22 mouse cellular contexts compared by ENCODE assay signal in the genomic region with DNA sequence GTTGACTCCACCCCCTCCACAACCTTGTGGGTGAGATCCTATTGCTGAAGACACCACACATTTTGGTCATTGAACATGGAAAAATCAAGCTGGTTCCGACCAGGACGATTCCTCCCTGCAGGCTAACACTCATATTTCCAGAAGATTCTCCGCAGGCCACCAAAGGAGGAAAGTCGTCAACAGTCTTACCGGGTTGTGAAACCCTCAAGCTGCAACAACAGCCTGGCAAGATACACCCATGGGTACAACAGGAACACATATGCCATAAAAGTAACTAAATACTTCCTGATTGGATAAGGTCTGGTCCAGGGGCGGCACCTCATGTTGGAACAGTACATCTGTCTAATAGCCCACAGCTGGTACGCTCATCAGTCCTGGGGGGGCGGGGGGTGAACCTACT.
DNase-seq lines count a peak whose midpoint lies in the region; ATAC-seq lines count a peak whose summit lies in the region.
"Had no signal": no experiment of that assay in that cellular context is flagged by ENCODE, and none has a peak within 500 bp of the region (broad histone marks: within the 10 kb centered on the region; RNA-seq: fewer than 3 reads in every experiment).

No protein-coding gene starts in this region.

- H3K27me3 ChIP-seq in heart, embryonic 10.5 days (ENCODE audit: insufficient read depth, poor library complexity, severe bottlenecking) = no peaks in the 10 kb centered on the region
- H3K27me3 ChIP-seq in heart, embryonic 12.5 days (replicated peaks) = no peaks in the 10 kb centered on the region
- no peaks in the 10 kb centered on the region for H3K27me3 ChIP-seq in intestine, embryonic 14.5 days (replicated peaks; ENCODE audit: control insufficient read depth, insufficient read depth, low read length)
- no peaks in the 10 kb centered on the region for H3K27me3 ChIP-seq in intestine, embryonic 16.5 days (replicated peaks; ENCODE audit: control insufficient read depth, insufficient read depth, low read length)
- no peaks in the 10 kb centered on the region for H3K27me3 ChIP-seq in kidney, embryonic 16.5 days (ENCODE audit: insufficient read depth, low read length)
- H3K27me3 ChIP-seq: CH12.LX, Patski had no signal

- H3K36me3 ChIP-seq in heart, embryonic 10.5 days = no peaks in the 10 kb centered on the region
- no peaks in the 10 kb centered on the region for H3K36me3 ChIP-seq in heart, embryonic 12.5 days
- H3K36me3 ChIP-seq in intestine, embryonic 14.5 days (ENCODE audit: control insufficient read depth, insufficient read depth, low read length) = no peaks in the 10 kb centered on the region
- H3K36me3 ChIP-seq in intestine, embryonic 16.5 days (ENCODE audit: control insufficient read depth, insufficient read depth, low read length) = no peaks in the 10 kb centered on the region
- H3K36me3 ChIP-seq in kidney, embryonic 16.5 days (ENCODE audit: insufficient read depth, low read length) = no peaks in the 10 kb centered on the region
- H3K36me3 ChIP-seq: G1E had no signal

- H3K9me3 ChIP-seq in heart, embryonic 10.5 days = no peaks in the 10 kb centered on the region
- no peaks in the 10 kb centered on the region for H3K9me3 ChIP-seq in heart, embryonic 12.5 days (replicated peaks)
- no peaks in the 10 kb centered on the region for H3K9me3 ChIP-seq in intestine, embryonic 14.5 days (ENCODE audit: control insufficient read depth, low read length)
- no peaks in the 10 kb centered on the region for H3K9me3 ChIP-seq in intestine, embryonic 16.5 days (ENCODE audit: control insufficient read depth, low read length)
- no peaks in the 10 kb centered on the region for H3K9me3 ChIP-seq in kidney, embryonic 16.5 days (ENCODE audit: low read length)
- H3K9me3 ChIP-seq: G1E had no signal

- no peak for ATAC-seq in heart, embryonic 12.5 days (ENCODE audit: insufficient number of reproducible peaks, low FRiP score)
- ATAC-seq in intestine, embryonic 14.5 days (replicated peaks; ENCODE audit: low FRiP score, low TSS enrichment, low read depth) = no peak
- no peak for ATAC-seq in intestine, embryonic 16.5 days
- 0 out of 2 replicates have a peak, but pooled peaks have one; percentile 15 for ATAC-seq in kidney, embryonic 16.5 days (ENCODE audit: low FRiP score, low TSS enrichment)
- ATAC-seq: activated CD4-positive, CD25-positive, alpha-beta regulatory T cell, adult 4 months; CD4-positive, CD25-positive, alpha-beta regulatory T cell, adult 4 months; Patski had no signal

- 92% methylated on average over 8 of the region's 8 CpGs for WGBS in heart, embryonic 10.5 days
- whole genome bisulfite sequencing in heart, embryonic 12.5 days = 90% methylated on average over 8 of the region's 8 CpGs
- 88% methylated on average over 8 of the region's 8 CpGs for WGBS in intestine, embryonic 14.5 days
- 92% methylated on average over 8 of the region's 8 CpGs for WGBS in intestine, embryonic 16.5 days
- WGBS in kidney, embryonic 16.5 days = 93% methylated on average over 8 of the region's 8 CpGs

- no peak overlapping the region for H3K4me3 ChIP-seq in heart, embryonic 10.5 days
- no peak overlapping the region for H3K4me3 ChIP-seq in heart, embryonic 12.5 days
- H3K4me3 ChIP-seq in intestine, embryonic 14.5 days (ENCODE audit: low read depth, low read length) = no peak overlapping the region
- no peak overlapping the region for H3K4me3 ChIP-seq in intestine, embryonic 16.5 days (ENCODE audit: low read length)
- H3K4me3 ChIP-seq in kidney, embryonic 16.5 days (ENCODE audit: low read length) = no peak overlapping the region

- H3K4me2 ChIP-seq in heart, embryonic 12.5 days = no peak overlapping the region
- H3K4me2 ChIP-seq in intestine, embryonic 14.5 days (ENCODE audit: low read length) = no peak overlapping the region
- no peak overlapping the region for H3K4me2 ChIP-seq in intestine, embryonic 16.5 days (ENCODE audit: low read depth, low read length)
- no peak overlapping the region for H3K4me2 ChIP-seq in kidney, embryonic 16.5 days (replicated peaks; ENCODE audit: low read depth, low read length)

- no peak overlapping the region for H3K27ac ChIP-seq in heart, embryonic 10.5 days
- H3K27ac ChIP-seq in heart, embryonic 12.5 days (ENCODE audit: poor library complexity, severe bottlenecking) = no peak overlapping the region
- H3K27ac ChIP-seq in intestine, embryonic 14.5 days (ENCODE audit: low read depth) = no peak overlapping the region
- no peak overlapping the region for H3K27ac ChIP-seq in intestine, embryonic 16.5 days (ENCODE audit: low read length)
- no peak overlapping the region for H3K27ac ChIP-seq in kidney, embryonic 16.5 days (ENCODE audit: low read length)

- no peak overlapping the region for H3K9ac ChIP-seq in heart, embryonic 12.5 days
- no peak overlapping the region for H3K9ac ChIP-seq in intestine, embryonic 14.5 days (ENCODE audit: low read length)
- H3K9ac ChIP-seq in intestine, embryonic 16.5 days (ENCODE audit: low read depth, low read length) = no peak overlapping the region
- no peak overlapping the region for H3K9ac ChIP-seq in kidney, embryonic 16.5 days (replicated peaks; ENCODE audit: low read length)

- DNase-seq in heart, adult 11 months = peak; percentile 76
- no peak for DNase-seq in heart, adult 9 months (ENCODE audit: low spot score in 2 of 2)
- DNase-seq in heart, embryonic 10.5 days (ENCODE audit: low spot score) = peak; percentile 53
- DNase-seq in intestine, embryonic 14.5 days (ENCODE audit: low spot score) = peak; percentile 15
- DNase-seq in kidney, adult 9 months = no peak
- DNase-seq: adrenal gland, adult 2 months; adrenal gland, adult 8-10 months; adrenal gland, postnatal 10 days; adrenal gland, postnatal 14 days; adrenal gland, postnatal 25 days; adrenal gland, postnatal 36 days; B cell, adult 2 months; cerebellum, adult 11 months; cerebellum, adult 11-12 months had no signal

- H3K4me1 ChIP-seq in heart, embryonic 10.5 days = peaks cover 12% of the 10 kb centered on the region
- peaks cover 17% of the 10 kb centered on the region for H3K4me1 ChIP-seq in heart, embryonic 12.5 days (replicated peaks)
- H3K4me1 ChIP-seq in intestine, embryonic 14.5 days (replicated peaks; ENCODE audit: control insufficient read depth, insufficient read depth, low read length) = no peaks in the 10 kb centered on the region
- no peaks in the 10 kb centered on the region for H3K4me1 ChIP-seq in intestine, embryonic 16.5 days (ENCODE audit: control insufficient read depth, insufficient read depth, low read length)
- no peaks in the 10 kb centered on the region for H3K4me1 ChIP-seq in kidney, embryonic 16.5 days (ENCODE audit: insufficient read depth, low read length)

Comparison
In these comparisons a context has a peak if more than half of its experiments do, and no peak if none do; other contexts are left out.
1. DNase-seq: peak in heart, adult 11 months (single experiment), heart, embryonic 10.5 days (single experiment) and intestine, embryonic 14.5 days (single experiment); none in heart, adult 9 months (0 of 2) and kidney, adult 9 months (single experiment).